Comparison of ENCODE assay signal across 9 mouse cellular contexts in genomic region chr1:131269797-131270578, GRCm38 (mm10). TPM values are rescaled to one million over a fixed set of nuclear protein-coding genes. Genes with fewer than 3 reads are reported as not detected.
A peak's percentile ranks its signal among the peaks of the same experiment; 100 is the strongest.
DNase-seq lines count a peak whose midpoint lies in the region; ATAC-seq and TF ChIP-seq lines count a peak whose summit lies in the region.
"Had no signal": no experiment of that assay in that cellular context is flagged by ENCODE, and none has a peak within 500 bp of the region (broad histone marks: within the 10 kb centered on the region; RNA-seq: fewer than 3 reads in every experiment).

No protein-coding gene starts in this region.

- H3K9me3 ChIP-seq in limb, embryonic 12.5 days, result no peaks in the 10 kb centered on the region
- H3K9me3 ChIP-seq in midbrain, postnatal 0 days (ENCODE audit: low read length), result no peaks in the 10 kb centered on the region

- no peaks in the 10 kb centered on the region for H3K36me3 ChIP-seq in limb, embryonic 12.5 days
- no peaks in the 10 kb centered on the region for H3K36me3 ChIP-seq in midbrain, postnatal 0 days (ENCODE audit: insufficient read depth, low read length)

- H3K9ac ChIP-seq in limb, embryonic 12.5 days (replicated peaks), result no peak overlapping the region
- H3K9ac ChIP-seq in midbrain, postnatal 0 days (replicated peaks; ENCODE audit: low read length, poor library complexity, severe bottlenecking), result no peak overlapping the region

- H3K27ac ChIP-seq in limb, embryonic 12.5 days, result no peak overlapping the region
- H3K27ac ChIP-seq in midbrain, postnatal 0 days (ENCODE audit: low read depth, low read length), result no peak overlapping the region

- H3K4me2 ChIP-seq in limb, embryonic 12.5 days, result peak overlapping the region; percentile 27
- H3K4me2 ChIP-seq in midbrain, postnatal 0 days (ENCODE audit: low read depth, low read length, poor library complexity, severe bottlenecking), result peak overlapping the region; percentile 28; the same call in 1 of the 2 replicates

- TF ChIP-seq CTCF in midbrain, postnatal 0 days (IDR thresholded peaks at IDR 0.05), result peak; percentile 96

- H3K4me1 ChIP-seq in limb, embryonic 12.5 days (replicated peaks), result peaks cover 9% of the 10 kb centered on the region
- no peaks in the 10 kb centered on the region for H3K4me1 ChIP-seq in midbrain, postnatal 0 days (ENCODE audit: insufficient read depth, low read length)

- 29% methylated on average over 22 of the region's 22 CpGs for WGBS in limb, embryonic 12.5 days
- WGBS in midbrain, postnatal 0 days, result 31% methylated on average over 22 of the region's 22 CpGs

- no peak overlapping the region for H3K4me3 ChIP-seq in limb, embryonic 12.5 days (replicated peaks)
- H3K4me3 ChIP-seq in midbrain, postnatal 0 days (ENCODE audit: low read depth, low read length), result no peak overlapping the region
- H3K4me3 ChIP-seq: erythroblast, embryonic 14.5 days had no signal

- no peaks in the 10 kb centered on the region for H3K27me3 ChIP-seq in limb, embryonic 12.5 days
- no peaks in the 10 kb centered on the region for H3K27me3 ChIP-seq in midbrain, postnatal 0 days (ENCODE audit: insufficient read depth, low read length)

- DNase-seq in A20 (ENCODE audit: low read depth, low spot score) (peak; percentile 73), adipocyte (ENCODE audit: low spot score) (peak; percentile 72)
- DNase-seq in embryo, embryonic 11 days, result peak; percentile 84
- DNase-seq in kidney, adult 9 months, result peak; percentile 83
- DNase-seq in midbrain, postnatal 0 days (ENCODE audit: low spot score), result peak; percentile 82
- peak; percentile 65 to 90 for DNase-seq in spleen, postnatal 4 days (ENCODE audit: low spot score in 2 of 2)

- ATAC-seq in granulocyte monocyte progenitor cell, adult 5-6 weeks (replicated peaks; ENCODE audit: poor library complexity, severe bottlenecking), result peak; percentile 74
- peak; percentile 60 for ATAC-seq in limb, embryonic 12.5 days (ENCODE audit: insufficient number of reproducible peaks, insufficient read depth, low FRiP score, low TSS enrichment, low read depth)
- ATAC-seq in midbrain, postnatal 0 days (ENCODE audit: low FRiP score), result peak; percentile 36

RNA-seq across cellular contexts. Expression of gene Ikbke, which starts 9.4 kb away (rescaled TPM):
- total RNA-seq in granulocyte monocyte progenitor cell, adult 5-6 weeks (2014; fragmentation: Nextera tagmentation), result 57.6 and 57.9 TPM in 2 replicates
- total RNA-seq in granulocyte monocyte progenitor cell, adult 5-6 weeks (2017), result 26.2 and 31.7 TPM in 2 replicates
- 2.3 and 2.8 TPM in 2 replicates for polyA plus RNA-seq in limb, embryonic 12.5 days (2016; fragmentation: Nextera tagmentation; extraction: Ambion mirVana)
- 3.9 and 5.3 TPM in 2 replicates for total RNA-seq in midbrain, postnatal 0 days (2014; rRNA removed)
- 0.63 and 0.67 TPM in 2 replicates for polyA plus RNA-seq in midbrain, postnatal 0 days (2015; fragmentation: Nextera tagmentation; extraction: Ambion mirVana)
- polyA plus RNA-seq: erythroblast, embryonic 14.5 days had no signal

RNA-seq across cellular contexts. Expression of gene Rassf5, which starts 24.9 kb away (rescaled TPM):
- total RNA-seq in granulocyte monocyte progenitor cell, adult 5-6 weeks (2014; fragmentation: Nextera tagmentation), result 48.5 and 59.1 TPM in 2 replicates
- total RNA-seq in granulocyte monocyte progenitor cell, adult 5-6 weeks (2017), result 48.9 and 52.7 TPM in 2 replicates
- polyA plus RNA-seq in limb, embryonic 12.5 days (2016; fragmentation: Nextera tagmentation; extraction: Ambion mirVana), result 1.3 and 1.5 TPM in 2 replicates
- total RNA-seq in midbrain, postnatal 0 days (2014; rRNA removed), result 9.0 and 13.5 TPM in 2 replicates
- 4.9 and 5.8 TPM in 2 replicates for polyA plus RNA-seq in midbrain, postnatal 0 days (2015; fragmentation: Nextera tagmentation; extraction: Ambion mirVana)
- polyA plus RNA-seq: erythroblast, embryonic 14.5 days had no signal
